Mouse (Mus musculus) ovary, postnatal 14 days (tissue): Measurements from ENCODE around the gene Gm5141.
"Not testable (repeated sequence)": the region's sequence is repeated elsewhere in the genome, so short reads cannot be mapped to it uniquely, and the experiment has no call there.

Experiments used
- DNase-seq: peaks from one replicate; pipeline ENCODE4 v3.0.0; 2022; ENCODE audit warnings: low spot score

Gm5141 gene

GRCm38 (mm10) chr13:62785199-62786134, at the start of gene Gm5141:
Gene Gm5141, minus strand, starts transcription at chr13:62785808.
- DNase-seq = peak; percentile 24

GRCm38 (mm10) chr13:62833341-62833740, 47.7 kb upstream of the Gm5141 start:
- no peak for DNase-seq

GRCm38 (mm10) chr13:62832239-62832638, 46.6 kb upstream of the Gm5141 start:
- DNase-seq = no peak

- DNase-seq = not testable (repeated sequence)
These were observed 30.1 kb upstream of the Gm5141 start for GRCm38 (mm10) chr13:62815705-62816104.

GRCm38 (mm10) chr13:62812713-62813112, 27.1 kb upstream of the Gm5141 start:
- no peak for DNase-seq

GRCm38 (mm10) chr13:62807981-62808380, 22.4 kb upstream of the Gm5141 start:
- DNase-seq = not testable (repeated sequence)

GRCm38 (mm10) chr13:62786135-62786493, 506 bp upstream of the Gm5141 start:
- not testable (repeated sequence) for DNase-seq

GRCm38 (mm10) chr13:62763806-62764205, 21.8 kb downstream of the Gm5141 start:
- peak; percentile 37 for DNase-seq

GRCm38 (mm10) chr13:62760432-62761415, 24.9 kb downstream of the Gm5141 start, which contains the start of gene Platr25:
Gene Platr25, minus strand, starts transcription at chr13:62760709.
- peak; percentile 49 for DNase-seq

- DNase-seq = no peak
These were observed 52.3 kb downstream of the Gm5141 start for GRCm38 (mm10) chr13:62733322-62733721.
